Mouse (Mus musculus) kidney, adult 8-10 months (tissue): Measurements from ENCODE around the gene Itga11.
"Not testable (repeated sequence)": the region's sequence is repeated elsewhere in the genome, so short reads cannot be mapped to it uniquely, and the experiment has no call there.

Source experiments
- DNase-seq, 2 experiments: peaks; one replicate each; pipeline ENCODE4 v3.0.0; 2022

Itga11 gene

DNA sequence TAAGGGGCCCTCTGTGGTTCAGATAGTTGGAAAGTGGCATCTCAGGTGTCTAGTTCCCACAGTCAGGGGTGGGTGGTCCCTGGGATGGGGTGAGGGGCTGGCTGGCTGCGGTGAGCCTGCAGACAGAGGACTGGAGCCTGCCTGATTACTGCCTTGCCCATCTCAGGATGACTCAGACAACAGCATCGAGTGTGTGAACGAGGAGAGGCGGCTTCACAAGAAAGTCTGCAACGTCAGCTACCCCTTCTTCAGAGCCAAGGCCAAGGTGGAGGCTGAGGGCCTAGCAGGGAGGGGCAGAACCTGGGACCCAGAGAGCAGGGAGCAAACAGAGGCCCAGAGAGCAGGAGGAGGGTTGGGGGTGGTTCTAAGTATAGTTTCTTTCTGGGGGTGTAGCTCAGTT, 90.7 kb downstream of the Itga11 start:
- no peak for DNase-seq

GRCm38 (mm10) chr9:62772746-62773145, 95.1 kb downstream of the Itga11 start:
- no peak for DNase-seq

DNA sequence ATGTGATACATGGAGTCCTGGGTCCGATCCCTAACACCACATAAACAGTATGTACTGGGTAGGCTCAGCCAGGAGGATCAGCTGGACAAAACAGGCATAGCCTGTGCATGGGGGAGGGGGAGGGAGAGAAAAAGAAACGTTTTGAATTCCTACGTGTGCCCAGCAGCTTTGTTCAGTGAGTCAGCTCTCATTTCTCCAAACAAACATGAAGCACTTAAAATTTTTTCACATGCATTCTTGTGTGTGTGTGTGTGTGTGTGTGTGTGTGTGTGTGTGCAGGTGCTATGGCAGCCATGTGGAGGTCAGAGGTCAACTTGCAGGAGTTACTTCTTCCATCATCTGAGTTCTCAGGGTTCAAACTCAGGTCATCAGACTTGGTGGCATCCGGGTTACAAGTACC, 97.8 kb downstream of the Itga11 start:
- DNase-seq = no peak

DNA sequence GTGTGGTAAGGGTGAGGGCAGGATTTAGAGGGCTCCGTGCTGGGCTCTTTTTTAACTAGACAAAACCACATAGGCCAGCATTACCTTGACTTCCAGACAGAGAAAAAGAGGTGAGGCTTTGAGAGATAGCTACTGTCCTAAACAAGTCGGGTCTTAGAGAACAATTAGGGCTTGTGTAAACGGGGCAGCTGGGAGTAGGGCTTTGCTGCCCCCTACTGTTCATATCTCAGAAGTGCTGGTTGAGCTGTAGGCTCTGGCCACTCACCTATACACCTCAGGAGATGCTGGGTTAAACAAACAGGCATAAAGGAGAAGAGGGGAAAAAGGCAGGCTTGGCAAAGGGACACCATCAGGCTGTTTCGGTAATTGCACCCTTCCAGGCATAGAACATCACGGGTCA, 99.8 kb downstream of the Itga11 start:
- peak; percentile 31 to 63 for DNase-seq

GRCm38 (mm10) chr9:62778721-62779120, 101.1 kb downstream of the Itga11 start:
- no peak for DNase-seq

- peak; percentile 14 to 36 for DNase-seq
Observed at GRCm38 (mm10) chr9:62781965-62782364, 104.3 kb downstream of the Itga11 start.

DNA sequence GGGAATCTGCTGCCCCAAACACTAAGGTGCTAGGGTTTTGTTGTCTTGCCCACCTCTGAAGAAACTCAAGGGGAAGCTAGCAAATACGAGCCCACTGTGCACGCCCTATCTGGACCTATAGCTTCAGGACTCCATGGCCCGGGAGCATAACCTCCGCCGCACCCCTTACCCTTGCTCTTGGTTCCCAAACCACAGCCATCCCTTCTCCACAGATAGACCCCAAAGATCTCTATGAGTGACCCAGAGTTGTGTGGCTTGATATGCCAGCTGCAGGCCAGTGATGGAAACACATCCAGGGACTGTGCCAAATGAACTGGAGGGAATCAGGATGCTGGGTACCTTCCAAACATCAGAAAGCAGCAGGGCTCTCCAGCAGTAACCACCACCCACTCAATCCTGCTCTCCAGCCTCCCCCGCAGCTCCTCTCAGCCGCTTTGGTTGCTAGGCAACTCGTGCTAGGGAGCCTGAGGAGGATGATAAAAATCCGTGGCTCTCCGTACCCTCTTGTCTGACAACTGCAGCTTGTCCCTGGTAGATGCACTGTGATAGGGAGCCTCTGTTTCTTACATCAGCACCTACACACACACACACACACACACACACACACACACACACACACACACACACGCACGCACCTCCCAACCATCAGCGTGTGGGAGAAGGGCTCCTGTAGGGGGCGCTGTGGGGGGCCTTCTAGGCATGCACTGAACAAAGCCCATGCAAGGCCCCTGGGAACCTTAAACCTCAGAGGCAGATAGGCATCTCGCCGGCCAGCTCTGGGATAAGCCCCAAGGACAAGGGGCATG, 105.6 kb downstream of the Itga11 start:
- no peak for DNase-seq

DNA sequence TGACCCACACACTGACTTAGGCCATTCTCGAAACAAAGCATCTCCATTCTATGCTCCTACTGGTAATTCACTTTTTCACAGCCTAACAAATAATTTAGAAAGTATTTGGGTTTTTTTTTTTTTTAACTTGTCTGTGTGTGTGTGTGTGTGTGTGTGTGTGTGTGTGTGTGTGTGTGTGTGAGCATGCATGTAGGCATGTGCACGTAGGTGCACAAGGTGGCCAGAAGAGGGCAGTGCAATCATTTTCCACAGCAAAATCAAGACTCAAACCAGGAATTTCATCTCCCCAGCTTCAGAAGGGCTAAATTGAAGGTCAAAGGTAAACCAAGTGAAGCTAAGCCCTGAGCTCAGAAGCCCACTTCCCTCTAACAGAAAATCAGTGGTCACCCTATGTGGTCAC, 106.6 kb downstream of the Itga11 start:
- no peak for DNase-seq

- DNase-seq = no peak
Observed at GRCm38 (mm10) chr9:62786721-62787120, 109.1 kb downstream of the Itga11 start.

DNA sequence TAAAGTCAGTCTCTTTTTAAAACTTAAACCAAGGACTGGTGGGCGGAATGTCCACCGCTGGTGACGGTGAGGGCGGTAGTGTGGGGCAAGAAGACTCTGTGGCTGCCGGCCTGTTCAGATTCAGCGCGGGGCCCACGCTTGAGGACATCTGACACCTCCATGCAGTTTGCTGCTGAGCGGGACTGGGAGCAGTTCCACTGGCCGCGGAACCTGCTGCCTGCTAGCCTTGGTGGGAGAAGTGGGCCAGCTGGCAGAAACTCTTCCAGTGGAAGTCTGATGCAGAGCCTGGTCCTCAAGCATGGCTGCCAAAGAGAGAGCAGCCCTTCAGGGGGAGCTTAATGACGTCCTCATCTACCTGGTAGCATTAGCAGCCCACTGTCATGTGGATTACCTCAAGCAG, 112.2 kb downstream of the Itga11 start:
- no peak for DNase-seq

GRCm38 (mm10) chr9:62799218-62799617, 121.6 kb downstream of the Itga11 start:
- not testable (repeated sequence) for DNase-seq

- DNase-seq = no peak
Observed at GRCm38 (mm10) chr9:62810095-62810494, 132.5 kb downstream of the Itga11 start.

GRCm38 (mm10) chr9:62810543-62811515, 133.2 kb downstream of the Itga11 start:
- DNase-seq = no peak

- peak; percentile 90 for DNase-seq
Observed at GRCm38 (mm10) chr9:62811516-62812121, 134.0 kb downstream of the Itga11 start, which contains the start of gene Fem1b. Gene Fem1b (minus strand): TSS chr9:62811934.

DNA sequence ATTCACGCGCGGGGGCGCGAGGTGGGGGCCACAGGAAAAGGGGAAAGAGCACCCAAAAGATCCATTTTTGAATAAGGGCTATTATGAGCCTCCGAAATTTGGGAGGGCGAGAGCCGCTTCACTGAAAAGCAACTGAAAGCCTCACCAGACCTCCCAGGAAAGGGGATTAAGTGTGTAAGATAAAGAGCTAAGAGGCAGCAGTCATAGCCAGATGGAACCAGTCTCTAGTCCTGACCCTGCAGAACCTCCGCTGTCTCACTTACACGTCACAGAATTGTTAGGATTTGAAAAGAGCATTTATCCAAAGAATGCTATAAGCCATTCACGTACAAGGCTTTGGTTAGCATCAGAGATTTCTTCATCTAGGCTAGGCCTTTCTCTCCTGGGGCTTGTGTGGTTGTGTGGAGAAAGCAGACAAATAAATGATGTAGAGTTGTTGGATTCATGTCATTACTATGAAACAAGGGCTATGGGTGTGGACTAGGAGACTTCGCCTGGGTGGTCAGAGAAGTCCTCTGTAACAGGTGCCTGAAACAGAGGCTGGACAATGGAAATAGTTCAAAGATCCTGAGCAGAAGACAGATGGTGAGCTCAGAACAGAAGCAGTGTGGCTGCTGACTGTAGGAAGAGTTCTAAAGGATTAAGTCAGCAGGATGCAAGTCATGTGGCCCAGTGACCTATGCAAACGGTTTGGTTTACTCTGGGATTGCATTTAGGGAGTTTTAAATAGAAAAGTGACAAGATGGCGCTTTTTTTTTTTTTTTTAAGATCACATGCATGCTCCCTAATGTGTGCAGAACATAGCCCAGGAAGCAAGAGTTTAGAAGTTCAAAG, 134.8 kb downstream of the Itga11 start:
- DNase-seq = no peak

- no peak for DNase-seq
Observed at GRCm38 (mm10) chr9:62814751-62815150, 137.1 kb downstream of the Itga11 start.

DNA sequence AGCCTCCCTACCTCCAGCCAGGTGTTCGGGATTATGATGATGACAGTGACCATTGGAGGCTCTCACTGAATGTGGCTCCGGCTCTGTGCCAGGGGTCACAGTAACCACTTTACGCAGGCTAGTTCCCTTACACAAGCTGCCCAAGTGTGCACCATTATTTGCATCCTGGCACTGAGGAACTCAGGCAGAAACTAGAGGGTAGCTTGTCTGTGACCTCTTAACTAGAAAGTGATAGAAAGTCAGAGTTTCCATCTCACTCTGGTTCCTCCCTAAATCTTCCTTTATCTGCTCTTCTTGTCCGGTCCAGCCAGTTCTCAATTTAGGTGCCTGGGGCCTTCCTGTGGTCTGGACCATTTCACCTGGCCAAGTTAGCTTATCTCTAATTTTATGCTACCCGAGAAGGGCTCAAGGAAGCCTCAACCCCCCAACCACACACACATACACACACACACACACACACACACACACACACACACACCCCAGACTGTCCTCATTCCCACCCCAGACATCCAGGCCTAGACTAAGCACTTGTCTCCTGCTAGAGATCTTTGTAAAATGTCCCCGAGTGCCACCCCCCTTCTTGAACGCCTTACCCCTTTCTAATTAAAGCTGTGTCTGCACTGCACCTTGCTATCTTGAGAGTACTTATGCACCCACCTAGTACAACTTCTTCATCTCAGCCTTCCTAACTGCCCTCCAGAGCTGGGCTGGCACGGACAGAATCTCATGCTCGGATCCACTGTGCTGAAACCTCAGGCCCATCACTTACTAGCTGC, 138.9 kb downstream of the Itga11 start:
- DNase-seq = no peak

- DNase-seq = no peak
Observed at GRCm38 (mm10) chr9:62817099-62817571, 139.5 kb downstream of the Itga11 start.

DNA sequence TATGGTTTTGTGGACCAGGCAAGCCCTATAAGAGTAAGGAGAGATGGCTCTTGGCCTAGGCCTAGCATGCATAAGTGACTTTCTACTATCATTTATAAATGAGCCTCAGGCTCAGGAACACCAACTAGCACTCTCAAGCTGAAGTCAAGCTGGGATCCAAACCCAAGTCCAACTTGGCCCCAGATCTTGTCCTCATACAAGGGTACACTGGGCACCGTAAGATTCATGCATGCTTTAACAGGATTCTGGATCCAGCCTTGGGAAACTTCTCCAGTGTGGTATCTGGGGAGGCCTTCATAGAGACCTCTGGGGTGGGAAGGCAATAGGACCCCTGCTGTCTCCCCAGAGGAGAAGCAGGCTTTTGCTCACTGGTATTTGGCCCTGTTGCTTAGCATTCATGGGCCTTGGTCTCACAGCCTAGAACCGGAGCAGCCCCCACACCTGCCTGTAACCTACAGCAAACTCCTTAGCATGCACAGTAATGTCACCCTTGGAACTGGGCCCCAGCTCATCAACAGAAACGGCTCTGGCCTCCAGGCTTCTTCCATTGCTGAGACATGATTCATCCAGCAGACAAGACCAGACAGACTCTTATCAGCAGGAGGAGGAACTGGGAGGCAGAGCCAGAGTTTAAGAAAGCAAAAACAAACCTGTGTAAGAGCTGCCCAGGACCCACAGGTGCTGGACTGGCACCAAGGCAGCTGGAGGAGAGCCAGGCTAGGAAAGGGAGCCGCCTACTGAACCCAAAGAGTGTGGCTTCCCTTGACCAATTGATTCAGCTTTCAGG, 140.4 kb downstream of the Itga11 start:
- DNase-seq = no peak

GRCm38 (mm10) chr9:62819494-62819893, 141.9 kb downstream of the Itga11 start:
- no peak for DNase-seq
